Mouse (Mus musculus) hindlimb bud, embryonic 11.5 days (tissue): Measurements from ENCODE around the gene Usp35.

Experiments used
- DNase-seq: peaks from one replicate; pipeline ENCODE4 v3.0.0-alpha.2; 2012; ENCODE audit warnings: low read depth, low spot score; ENCODE audit errors: extremely low spot score

The Usp35 gene

DNA sequence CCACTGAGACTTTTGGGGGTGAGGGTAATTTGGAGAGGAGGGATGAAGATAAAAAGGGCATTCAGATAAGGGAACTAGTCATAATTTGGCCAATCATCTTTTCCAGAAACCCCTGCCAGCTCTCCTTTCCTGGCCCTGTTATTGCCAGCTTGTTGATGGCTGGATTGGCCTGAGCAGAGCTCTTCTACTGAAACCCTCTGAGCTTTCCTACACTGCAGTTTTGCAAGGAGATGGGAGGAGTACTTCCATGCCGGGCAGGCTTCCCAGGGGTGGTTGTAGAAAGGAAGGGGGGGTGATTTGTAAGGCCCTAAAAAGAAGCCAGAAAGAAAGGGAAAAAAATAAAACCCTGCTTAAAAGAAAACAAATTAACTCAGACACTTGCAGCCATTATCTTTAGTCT, 69.3 kb downstream of the Usp35 start:
- DNase-seq: no peak
